Mouse (Mus musculus) brain, embryonic 18.5 days (tissue): ENCODE measurements at regions not wholly inside any gene's neighbourhood (a gene's known extent, or its start where the extent isn't known, plus 50 kb on each side); places are given as distances from the start of the nearest gene placed in this dataset.

Experiments used
- DNase-seq: peaks from one replicate; pipeline ENCODE4 v3.0.0-alpha.2; 2012; ENCODE audit warnings: low read depth, low spot score

DNA sequence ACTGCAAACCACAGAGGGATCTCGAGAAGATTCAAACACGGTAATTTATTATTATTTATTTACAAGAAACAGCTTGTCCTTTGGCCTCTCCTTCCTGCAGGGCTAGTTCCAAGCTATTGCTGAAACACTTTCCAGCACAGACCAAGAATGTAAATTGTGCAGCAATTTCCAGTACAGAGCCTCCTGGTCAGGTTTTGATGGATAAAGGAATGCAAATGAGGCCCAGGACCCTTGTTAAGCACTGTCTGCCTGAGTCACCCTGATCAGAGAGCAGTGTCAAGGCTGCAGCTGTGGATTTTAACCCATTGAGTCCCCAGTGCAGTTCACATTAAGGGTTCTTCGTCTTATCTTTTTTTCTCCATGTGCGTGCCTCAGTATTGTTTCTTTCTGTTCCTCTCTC lies 142.3 kb upstream of the Zkscan2 start:
- DNase-seq: no peak

- DNase-seq: no peak
Measured at GRCm38 (mm10) chr7:123643426-123643825, 143.2 kb upstream of the Zkscan2 start.

GRCm38 (mm10) chr7:123645521-123645920 lies 145.3 kb upstream of the Zkscan2 start:
- DNase-seq: no peak

GRCm38 (mm10) chr7:123665459-123665858 lies 165.2 kb upstream of the Zkscan2 start:
- DNase-seq: no peak

DNA sequence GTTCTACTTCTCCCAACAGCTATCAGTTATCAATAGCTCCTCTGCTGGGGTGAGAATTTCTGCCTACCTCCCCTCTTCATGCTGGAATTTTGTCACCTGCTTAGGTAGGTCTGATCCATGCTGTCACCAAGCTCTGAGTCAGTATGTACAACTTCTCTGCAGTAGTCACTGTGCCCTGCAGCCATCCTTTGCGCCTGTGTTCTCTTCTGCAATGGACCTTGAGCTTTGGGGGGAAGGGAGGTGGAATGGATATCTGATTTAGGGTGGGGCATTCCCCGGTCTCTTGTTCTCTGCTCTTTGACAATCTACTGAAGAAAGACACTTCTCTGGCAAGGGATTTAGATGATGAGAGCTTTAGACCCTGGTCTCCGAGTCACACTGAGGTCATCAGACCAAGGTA lies 184.5 kb upstream of the Zkscan2 start:
- DNase-seq: no peak

- no peak for DNase-seq
Measured at GRCm38 (mm10) chr7:123686547-123686946, 186.3 kb upstream of the Zkscan2 start.

GRCm38 (mm10) chr7:123731016-123731415 lies 230.8 kb upstream of the Zkscan2 start:
- DNase-seq: no peak

DNA sequence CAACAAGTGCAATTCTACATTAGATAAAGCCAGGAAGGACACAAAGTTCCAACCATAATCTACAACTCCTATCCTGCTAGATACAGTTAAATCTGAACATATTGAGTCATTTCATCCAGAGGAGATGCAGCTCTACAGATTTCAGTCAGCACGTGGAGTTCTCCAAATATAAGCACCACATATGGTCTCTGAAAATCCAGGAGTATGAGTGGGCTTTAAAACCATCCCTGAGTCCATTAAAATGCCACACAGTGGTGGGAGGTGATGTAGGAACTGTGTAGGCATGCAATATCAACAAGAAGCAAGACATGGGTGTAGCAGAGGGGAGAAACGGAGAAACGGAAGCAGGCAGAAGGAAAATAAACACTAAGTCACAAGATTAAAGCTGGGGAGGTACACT lies 232.8 kb upstream of the Zkscan2 start:
- no peak for DNase-seq

- DNase-seq: no peak
Measured at GRCm38 (mm10) chr7:123747986-123748385, 234.7 kb upstream of the Hs3st4 start.

GRCm38 (mm10) chr7:123753252-123753651 lies 229.4 kb upstream of the Hs3st4 start:
- no peak for DNase-seq

DNA sequence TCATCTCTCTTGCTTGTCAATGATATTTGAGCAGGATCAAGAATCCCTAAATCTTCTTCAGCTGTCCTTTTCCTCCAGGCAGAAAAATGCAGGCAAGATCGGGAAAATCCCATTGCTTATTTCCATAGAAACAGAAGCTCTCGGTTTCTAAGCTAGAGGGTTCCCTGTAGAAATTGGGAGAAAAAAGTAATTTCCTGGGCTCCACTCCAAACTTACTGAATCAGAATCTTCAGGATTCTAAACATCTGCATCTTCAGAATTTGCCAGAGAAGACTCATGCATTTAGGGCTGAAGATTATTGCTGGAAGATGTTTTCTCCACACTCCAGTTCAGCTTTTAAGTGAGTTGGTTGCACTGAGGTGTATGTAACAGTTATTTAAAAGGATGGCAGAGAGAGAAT lies 187.6 kb upstream of the Hs3st4 start:
- no peak for DNase-seq

- DNase-seq: no peak
Measured at GRCm38 (mm10) chr7:123796096-123796495, 186.6 kb upstream of the Hs3st4 start.

- DNase-seq: no peak
Measured at GRCm38 (mm10) chr7:123805650-123806049, 177.0 kb upstream of the Hs3st4 start.

- DNase-seq: peak; percentile 14
Measured at GRCm38 (mm10) chr7:123823976-123824375, 158.7 kb upstream of the Hs3st4 start.

DNA sequence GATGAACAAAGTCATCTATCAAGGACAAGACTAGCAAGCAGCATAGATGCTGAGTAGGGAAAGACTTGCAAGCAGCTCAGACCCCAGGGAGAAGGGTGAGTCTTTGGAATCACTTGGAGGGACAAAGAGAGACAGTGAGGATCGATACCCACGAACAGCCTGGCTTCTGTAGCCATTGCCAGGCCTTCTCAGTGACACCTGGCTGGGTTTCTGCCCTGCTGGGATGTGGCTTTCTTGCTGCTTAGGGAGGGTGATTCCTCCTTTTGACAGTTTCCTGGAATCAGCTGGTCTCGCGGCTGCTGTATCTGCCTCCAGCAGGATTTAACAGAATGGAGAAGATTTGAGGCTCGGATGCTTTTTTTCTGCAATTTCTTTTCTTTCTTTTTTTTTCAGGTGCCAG lies 156.3 kb upstream of the Hs3st4 start:
- DNase-seq: no peak

- no peak for DNase-seq
Measured at GRCm38 (mm10) chr7:123842552-123842951, 140.1 kb upstream of the Hs3st4 start.

DNA sequence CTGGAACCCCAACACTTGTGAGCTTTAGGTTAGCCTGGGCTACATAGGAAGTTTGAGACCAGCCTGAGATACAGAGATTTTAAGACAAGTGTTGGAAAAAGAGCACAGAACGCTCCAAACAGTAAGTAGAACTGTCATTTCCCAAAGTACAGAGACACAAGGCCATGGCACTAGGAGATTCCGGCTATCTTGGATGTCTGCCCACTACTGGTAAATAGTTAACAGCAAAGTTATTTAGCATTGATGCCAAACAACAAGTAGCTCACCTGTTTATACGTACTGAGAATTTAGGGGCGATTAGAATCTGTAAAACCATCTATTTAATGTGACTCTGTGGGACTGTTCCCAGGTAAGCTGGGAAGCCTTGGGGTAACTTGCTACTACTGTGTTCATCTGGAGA lies 135.6 kb upstream of the Hs3st4 start:
- no peak for DNase-seq

- no peak for DNase-seq
Measured at GRCm38 (mm10) chr7:123848644-123849043, 134.0 kb upstream of the Hs3st4 start.

GRCm38 (mm10) chr7:123849220-123849619 lies 133.4 kb upstream of the Hs3st4 start:
- DNase-seq: no peak

- DNase-seq: no peak
Measured at GRCm38 (mm10) chr7:123850272-123851197, 132.1 kb upstream of the Hs3st4 start.

DNA sequence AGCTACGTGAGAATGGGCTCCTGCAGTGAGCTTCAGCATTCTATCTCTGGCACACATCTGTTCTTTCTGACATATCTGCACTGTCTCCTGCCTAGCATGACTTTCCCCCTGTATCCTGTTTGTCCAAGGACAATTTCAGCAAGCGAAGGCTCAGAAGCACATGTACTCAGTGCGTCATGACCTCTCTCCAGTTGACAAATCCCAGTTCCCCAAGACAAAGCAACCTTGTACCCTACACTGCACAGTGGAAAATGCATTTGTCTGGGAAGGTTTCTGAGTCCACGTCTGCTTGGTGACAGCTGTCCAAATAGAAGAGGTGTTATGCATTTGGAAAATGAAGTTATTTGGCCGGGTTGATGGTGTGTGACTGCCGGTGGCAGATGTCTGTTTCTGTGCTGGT lies 125.1 kb upstream of the Hs3st4 start:
- no peak for DNase-seq

DNA sequence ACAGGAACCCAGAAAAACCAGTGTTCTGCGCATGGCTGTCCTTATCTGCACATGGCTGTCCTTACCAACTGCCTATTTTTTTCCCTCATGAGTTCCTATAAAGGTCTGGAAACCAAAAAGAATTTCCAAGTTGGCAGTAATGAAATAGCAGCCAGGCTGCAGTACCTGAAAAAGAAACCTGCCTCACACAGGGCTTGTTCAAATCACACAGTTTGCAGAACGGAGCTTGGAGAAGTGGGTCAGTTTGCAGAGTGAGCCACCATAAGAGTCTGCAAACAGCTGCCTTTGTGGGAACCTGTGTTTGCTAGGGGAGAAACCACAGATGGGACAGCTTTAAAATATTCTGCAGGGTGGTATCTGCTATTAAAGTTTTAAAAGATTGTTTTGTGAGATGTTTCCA lies 121.0 kb upstream of the Hs3st4 start:
- no peak for DNase-seq

- DNase-seq: no peak
Measured at GRCm38 (mm10) chr7:123896759-123897444, 85.8 kb upstream of the Hs3st4 start.
